Mouse (Mus musculus) lung, embryonic 14.5 days (tissue): ENCODE measurements around the gene Mfng. TPM values are rescaled to one million over a fixed set of nuclear protein-coding genes. Genes with fewer than 3 reads are reported as not detected.

Experiments
- ATAC-seq: fragments of 200-750 bp; cut with Nextera tagmentation; 2 replicates; pipeline ENCODE4 v1.8.0; 2017; ENCODE audit warnings: mild to moderate bottlenecking, moderate TSS enrichment, moderate library complexity; ENCODE audit not compliant: insufficient read depth
- DNase-seq: peaks from one replicate; pipeline ENCODE4 v3.0.0-alpha.2; 2015
- H3K27ac ChIP-seq: fragments of 300-500 bp; sonication (generic); 2 replicates; pipeline ENCODE4 v1.5.1; 2014; ENCODE audit warnings: low read depth, mild to moderate bottlenecking, moderate library complexity
- H3K27me3 ChIP-seq: fragments of 300-500 bp; sonication (generic); 2 replicates; pipeline ENCODE4 v1.6.1; 2014; ENCODE audit warnings: low read length, control low read depth; ENCODE audit not compliant: insufficient read depth
- H3K36me3 ChIP-seq: fragments of 300-500 bp; sonication (generic); 2 replicates; pipeline ENCODE4 v1.6.1; 2014; ENCODE audit warnings: control low read depth; ENCODE audit not compliant: insufficient read depth
- H3K4me1 ChIP-seq: fragments of 300-500 bp; sonication (generic); 2 replicates; pipeline ENCODE4 v1.6.1; 2014; ENCODE audit warnings: antibody characterized with exemption, control low read depth; ENCODE audit not compliant: insufficient read depth
- H3K4me2 ChIP-seq: fragments of 300-500 bp; sonication (generic); 2 replicates; pipeline ENCODE4 v1.6.1; 2014; ENCODE audit warnings: mild to moderate bottlenecking
- H3K4me3 ChIP-seq: fragments of 300-500 bp; sonication (generic); 2 replicates; pipeline ENCODE4 v1.5.1; 2014; ENCODE audit warnings: low read depth, low read length
- H3K9ac ChIP-seq: fragments of 300-500 bp; sonication (generic); 2 replicates; pipeline ENCODE4 v1.6.1; 2014
- H3K9me3 ChIP-seq: fragments of 300-500 bp; sonication (generic); 2 replicates; pipeline ENCODE4 v1.6.1; 2016; ENCODE audit warnings: low read depth, low read length, control low read depth
- CTCF ChIP-seq: IDR thresholded peaks from 2 replicates; pipeline ENCODE4 v1.5.1; 2016; ENCODE audit warnings: antibody characterized with exemption, low read depth
- WGBS: fragments of 180-500 bp; shearing (Covaris S2); extraction: QIAGEN DNeasy Blood & Tissue Kit; methylation state at CpG from one replicate; pipeline ENCODE4 v1.1.7; 2014; 5-methylcytosine and 5-hydroxymethylcytosine counted together
- polyA plus RNA-seq: library from polyadenylated mRNA; unstranded; fragments of >200 nt; fragmentation: Nextera tagmentation; extraction: Ambion mirVana; gene quantifications from 2 replicates; pipeline ENCODE4 v1.2.1, GENCODE M21; 2014

Mfng gene
- polyA plus RNA-seq, 1 experiment from 2014 or later: 34.3 TPM

DNA sequence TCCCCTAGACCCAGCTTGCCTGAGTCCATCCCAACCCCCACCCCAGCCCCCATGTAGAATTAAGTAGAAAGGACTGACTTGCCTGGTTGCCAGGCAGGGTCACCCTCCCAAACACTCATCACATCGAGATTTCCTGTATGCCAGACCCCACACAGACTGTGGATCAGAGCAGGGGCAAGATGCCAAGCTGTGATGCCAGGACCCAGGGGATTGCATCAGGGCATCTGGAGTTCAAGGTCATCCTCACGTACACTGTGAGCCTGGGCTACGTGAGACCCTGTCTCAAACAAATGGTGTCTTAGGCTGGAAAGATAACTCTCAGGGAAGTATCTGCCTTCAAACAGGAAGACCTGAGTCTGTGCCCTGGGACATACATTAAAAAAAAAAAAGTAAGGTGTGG is 66.6 kb downstream of the Mfng start:
- H3K9ac ChIP-seq: no peak overlapping the region
- no peak for TF ChIP-seq CTCF
- H3K9me3 ChIP-seq: no peaks in the 10 kb centered on the region
- DNase-seq (no peak), ATAC-seq (no peak)
- no peaks in the 10 kb centered on the region for H3K36me3 ChIP-seq
- H3K27me3 ChIP-seq: peaks cover 17% of the 10 kb centered on the region
- H3K4me1 ChIP-seq: no peaks in the 10 kb centered on the region
- 42% methylated on average over 3 of the region's 3 CpGs for WGBS
- no peak overlapping the region for H3K27ac ChIP-seq
- no peak overlapping the region for H3K4me3 ChIP-seq
- H3K4me2 ChIP-seq: no peak overlapping the region

Other genes with a start within 250 kb of the Mfng start
- 39.8 and 40.7 TPM in 2 replicates for gene C1qtnf6, start 242.1 kb downstream of the Mfng start, polyA plus RNA-seq
- 0.08 TPM in 1 of 2 replicates, not detected in the other for gene Sstr3, start 228.8 kb downstream of the Mfng start, polyA plus RNA-seq
- gene Rac2, start 200.7 kb downstream of the Mfng start, polyA plus RNA-seq: 12.2 and 16.2 TPM in 2 replicates
- 4.2 and 4.9 TPM in 2 replicates for gene Cyth4, start 176.4 kb downstream of the Mfng start, polyA plus RNA-seq
- gene Elfn2, start 54.7 kb downstream of the Mfng start, polyA plus RNA-seq: 0.03 and 0.08 TPM in 2 replicates
- gene Card10, start 29.6 kb upstream of the Mfng start, polyA plus RNA-seq: 7.8 and 8.5 TPM in 2 replicates
- gene Cdc42ep1, start 69.1 kb upstream of the Mfng start, polyA plus RNA-seq: 93.2 and 101 TPM in 2 replicates
- gene Lgals2, start 82.1 kb upstream of the Mfng start, polyA plus RNA-seq: 0.34 TPM in 1 of 2 replicates, not detected in the other
- gene Gga1, start 103.7 kb upstream of the Mfng start, polyA plus RNA-seq: 50.9 and 57.0 TPM in 2 replicates
- 0.18 and 0.70 TPM in 2 replicates for gene Gm49510, start 126.2 kb upstream of the Mfng start, polyA plus RNA-seq
- 43.5 and 43.9 TPM in 2 replicates for gene Sh3bp1, start 126.3 kb upstream of the Mfng start, polyA plus RNA-seq
- gene Pdxp, start 140.4 kb upstream of the Mfng start, polyA plus RNA-seq: 17.9 and 21.9 TPM in 2 replicates
- 799 and 855 TPM in 2 replicates for gene Lgals1, start 153.2 kb upstream of the Mfng start, polyA plus RNA-seq
- gene Nol12, start 161.5 kb upstream of the Mfng start, polyA plus RNA-seq: 52.8 and 57.4 TPM in 2 replicates
- gene Triobp, start 174.2 kb upstream of the Mfng start, polyA plus RNA-seq: 47.5 and 49.2 TPM in 2 replicates